In the genomic region with DNA sequence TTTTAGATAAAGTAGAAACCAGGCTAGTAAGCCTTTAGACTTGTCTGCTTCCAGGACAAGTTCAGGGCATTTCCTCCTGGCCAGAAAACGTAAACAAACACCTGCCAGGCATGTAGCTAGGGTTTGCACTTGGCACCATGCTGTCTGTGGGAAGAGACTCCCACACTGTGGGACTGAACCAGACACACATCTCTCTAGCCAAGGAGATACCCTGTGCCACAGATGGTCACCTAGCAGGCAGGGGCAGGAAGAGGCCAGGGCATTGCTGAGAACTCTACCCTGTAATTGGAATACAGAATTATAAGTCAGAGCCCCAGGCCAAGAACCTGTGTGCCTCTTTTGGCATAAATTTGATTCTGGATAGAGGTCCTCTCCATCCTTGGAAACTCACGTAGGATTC, we compare ENCODE assay signal across 17 mouse cellular contexts.
"Had no signal": no experiment of that assay in that cellular context is flagged by ENCODE, and none has a peak within 500 bp of the region (broad histone marks: within the 10 kb centered on the region; RNA-seq: fewer than 3 reads in every experiment).

No protein-coding gene starts in this region.

- H3K36me3 ChIP-seq: liver, embryonic 13.5 days; midbrain, embryonic 12.5 days; neural tube, embryonic 13.5 days; stomach, embryonic 15.5 days had no signal

- H3K27ac ChIP-seq: layer of hippocampus, adult 2 months; left cerebral cortex, adult 2 months; liver, embryonic 13.5 days; midbrain, embryonic 12.5 days; neural tube, embryonic 13.5 days; stomach, embryonic 15.5 days had no signal

- H3K4me3 ChIP-seq: layer of hippocampus, adult 2 months; left cerebral cortex, adult 2 months; liver, embryonic 13.5 days; midbrain, embryonic 12.5 days; myocyte; neural tube, embryonic 13.5 days; stomach, embryonic 15.5 days had no signal

- ATAC-seq: midbrain, embryonic 16.5 days had no signal

- DNase-seq: kidney, postnatal 14 days; layer of hippocampus, postnatal 36 days; liver, embryonic 13.5 days; lung, adult 2 months; lung, postnatal 14 days; lung, postnatal 4 days; retina, postnatal 1 day; right cerebral cortex, postnatal 25 days; spleen, adult 18-20 months; thymus, postnatal 25 days had no signal

- H3K27me3 ChIP-seq: liver, embryonic 13.5 days; midbrain, embryonic 12.5 days; neural tube, embryonic 13.5 days; stomach, embryonic 15.5 days had no signal

- H3K9me3 ChIP-seq: liver, embryonic 13.5 days; midbrain, embryonic 12.5 days; neural tube, embryonic 13.5 days; stomach, embryonic 15.5 days had no signal

- H3K4me1 ChIP-seq: liver, embryonic 13.5 days; midbrain, embryonic 12.5 days; neural tube, embryonic 13.5 days; stomach, embryonic 15.5 days had no signal
